Mouse (Mus musculus): ENCODE measurements around the gene Ndnf. TPM values are rescaled to one million over a fixed set of nuclear protein-coding genes. Genes with fewer than 3 reads are reported as not detected.

Ndnf gene
- polyA plus RNA-seq, 1 experiment from 2014 or later, result 4.5 TPM

Other genes starting within 250 kb of the Ndnf start
- gene Tnip3, start 146.3 kb upstream of the Ndnf start, polyA plus RNA-seq (2014; fragmentation: Nextera tagmentation; extraction: Ambion mirVana), result not detected in 2 replicates
- gene Prdm5, start 107.4 kb downstream of the Ndnf start, polyA plus RNA-seq (2014; fragmentation: Nextera tagmentation; extraction: Ambion mirVana), result 5.3 and 5.9 TPM in 2 replicates